Mouse (Mus musculus) NIH3T3 (cell line): Measurements from ENCODE around the gene Wdr72.

ENCODE experiments used
- DNase-seq: peaks from one replicate; pipeline ENCODE4 v3.0.0-alpha.2; 2012; ENCODE audit warnings: low read depth

Gene Wdr72

DNA sequence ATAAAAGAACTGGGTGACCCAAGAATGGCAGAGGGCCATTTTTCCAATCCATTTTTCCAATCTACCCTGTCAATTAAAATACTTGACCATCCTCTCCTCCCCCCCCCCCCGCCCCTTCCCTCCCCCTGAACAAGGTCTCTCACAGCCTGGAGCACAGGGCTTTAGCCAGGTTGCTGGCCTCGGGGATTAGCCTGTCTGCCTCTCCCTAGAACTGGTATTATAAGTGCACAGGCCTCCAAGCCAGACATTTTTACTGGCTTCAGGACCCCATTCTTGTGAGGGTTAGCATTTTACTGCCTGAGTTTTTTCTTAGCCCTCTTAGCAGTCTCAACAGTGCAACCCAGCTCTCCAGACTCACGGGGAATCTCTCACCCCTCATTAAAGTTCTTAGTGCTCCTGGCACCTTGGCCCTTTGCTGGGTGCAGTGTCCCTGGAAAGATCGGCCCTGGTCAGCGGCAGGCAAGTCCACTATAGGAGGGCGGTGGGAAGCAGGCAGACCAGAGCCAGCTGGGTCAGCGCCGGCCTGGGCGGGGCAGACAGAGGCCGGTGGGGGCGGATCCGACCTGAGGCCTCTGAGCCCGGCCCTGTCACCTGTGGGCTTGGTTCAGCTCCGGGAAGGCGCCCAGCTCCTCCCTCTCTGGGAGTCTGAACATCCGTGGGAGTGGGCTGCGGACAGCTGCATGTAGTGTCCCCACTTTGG lies at the start of gene Wdr72:
TSS of gene Wdr72 (plus strand) at position 596 of the 700 bp plus-strand sequence.
- DNase-seq: no peak

- DNase-seq: peak; percentile 36
Observed at GRCm38 (mm10) chr9:74066278-74066677, 43.9 kb upstream of the Wdr72 start.

- no peak for DNase-seq
Observed at GRCm38 (mm10) chr9:74066766-74067165, 43.4 kb upstream of the Wdr72 start.

GRCm38 (mm10) chr9:74075958-74076357 lies 34.2 kb upstream of the Wdr72 start:
- no peak for DNase-seq

DNA sequence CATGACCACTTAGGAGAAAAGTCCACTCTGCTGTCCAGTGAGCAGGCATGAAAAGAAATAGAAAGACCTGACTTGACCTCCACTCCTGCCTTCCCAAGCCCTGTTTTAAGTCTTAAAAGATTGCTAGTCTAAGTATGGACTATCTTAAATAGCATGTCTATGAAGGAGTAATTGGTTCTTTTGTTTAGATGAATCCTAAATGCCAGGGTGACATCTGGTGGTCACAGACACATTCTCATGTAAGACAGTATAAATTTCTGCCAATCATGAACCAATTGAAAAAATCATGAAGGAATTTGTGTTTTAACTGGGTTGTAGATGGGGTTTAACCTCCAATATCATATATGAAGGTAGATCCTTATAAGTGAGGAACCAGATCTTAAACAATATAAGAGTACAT lies 31.7 kb upstream of the Wdr72 start:
- DNase-seq: peak; percentile 10

DNA sequence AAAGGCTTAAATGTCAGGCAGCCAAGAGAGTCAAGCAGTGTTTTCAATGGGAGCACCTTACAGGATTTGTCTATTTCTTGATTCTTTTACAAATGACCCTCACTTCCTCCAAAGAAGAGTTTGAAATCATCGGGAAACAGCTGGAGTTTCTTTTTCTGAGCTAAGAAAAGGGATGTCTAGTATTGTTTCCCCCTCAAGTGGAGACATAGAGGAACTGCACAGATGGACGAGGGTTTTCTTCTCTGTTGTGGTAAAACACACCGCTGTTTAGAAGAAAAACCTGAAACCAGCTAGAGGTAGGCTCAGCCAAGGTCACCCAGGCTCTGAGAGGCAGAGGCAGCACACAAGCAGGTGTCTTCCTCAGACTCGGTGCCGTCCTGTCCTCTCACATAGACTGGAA lies 29.9 kb upstream of the Wdr72 start:
- DNase-seq: peak; percentile 40

DNA sequence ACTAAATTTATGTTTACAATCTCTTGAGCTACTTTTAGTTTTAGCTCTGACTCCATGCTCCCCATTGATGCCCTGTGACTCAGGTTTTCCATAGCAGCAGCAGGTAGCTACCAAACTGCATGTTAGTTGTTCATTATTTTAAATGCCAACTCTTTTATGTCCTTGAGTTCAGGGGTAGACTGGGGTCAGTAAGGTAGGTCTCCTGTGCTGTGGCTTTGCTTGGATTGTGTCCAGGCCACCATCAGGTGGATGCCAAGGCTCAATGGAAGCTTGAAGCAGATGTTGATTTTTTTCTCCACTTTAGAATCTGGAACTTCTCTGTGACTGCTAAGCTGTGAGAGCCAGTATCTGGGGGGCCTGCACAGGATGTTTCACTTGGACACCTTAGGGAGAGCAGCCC lies 8.6 kb upstream of the Wdr72 start:
- DNase-seq: no peak

GRCm38 (mm10) chr9:74102615-74103014 lies 7.5 kb upstream of the Wdr72 start:
- no peak for DNase-seq

GRCm38 (mm10) chr9:74110461-74110816 lies 283 bp downstream of the Wdr72 start:
- DNase-seq: no peak

DNA sequence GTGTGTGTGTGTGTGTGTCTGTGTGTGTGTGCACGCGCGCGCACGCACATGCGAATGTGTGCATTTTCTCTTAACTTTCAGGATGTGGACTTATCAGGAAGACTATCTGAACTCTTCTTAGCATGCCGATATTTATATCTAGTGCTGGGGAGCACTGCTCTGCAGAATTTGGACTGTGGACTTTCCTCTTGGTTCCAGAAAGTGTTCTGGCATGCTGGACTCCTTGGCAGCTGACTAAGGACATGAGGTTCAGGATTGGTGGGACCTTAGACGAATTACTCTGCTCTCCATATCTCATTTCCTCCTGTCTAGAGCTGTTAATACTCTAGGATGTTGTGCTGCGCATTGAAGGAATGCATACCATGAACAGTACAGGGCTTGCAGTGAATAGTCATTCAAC lies 2.4 kb downstream of the Wdr72 start:
- DNase-seq: no peak

DNA sequence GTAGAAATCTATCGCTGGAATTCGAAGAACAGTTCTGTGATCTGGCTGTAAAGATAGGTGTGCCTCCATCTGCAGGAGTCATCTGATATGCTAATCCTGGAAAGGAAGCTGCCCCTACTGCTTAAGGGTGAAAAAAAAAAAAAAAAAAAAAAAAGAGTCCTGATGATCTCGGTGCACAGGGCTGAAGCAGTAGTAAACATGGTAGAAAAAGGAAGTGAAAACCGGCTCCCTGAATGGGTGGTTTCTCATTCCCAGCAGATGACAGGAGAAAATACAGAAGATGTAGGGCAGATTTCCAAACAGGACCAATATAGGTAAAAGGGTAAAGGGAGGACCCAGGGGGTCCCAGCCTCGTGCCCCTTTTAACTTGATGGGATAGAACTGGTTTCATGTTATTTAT lies 16.1 kb downstream of the Wdr72 start:
- DNase-seq: no peak

GRCm38 (mm10) chr9:74134010-74134409 lies 23.9 kb downstream of the Wdr72 start:
- DNase-seq: peak; percentile 12

DNA sequence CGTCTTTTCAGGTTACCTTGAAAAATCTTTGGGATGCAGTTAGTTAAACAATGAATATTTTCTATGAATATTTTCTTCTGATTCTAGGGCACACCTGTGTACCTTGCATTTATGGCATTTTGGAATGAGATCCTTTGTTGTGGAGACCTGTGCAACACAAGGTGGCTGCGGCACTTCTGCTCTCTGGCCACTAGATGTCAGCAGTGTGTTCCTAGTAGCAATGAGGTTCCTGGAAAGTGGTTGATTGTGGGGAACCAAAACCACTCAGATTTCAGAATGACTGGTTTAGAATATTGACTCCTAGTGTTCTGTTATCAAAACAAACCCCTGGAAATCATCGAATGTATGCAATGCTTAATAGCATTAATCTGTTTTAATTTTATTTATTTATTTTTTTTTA lies 31.7 kb downstream of the Wdr72 start:
- DNase-seq: peak; percentile 72

DNA sequence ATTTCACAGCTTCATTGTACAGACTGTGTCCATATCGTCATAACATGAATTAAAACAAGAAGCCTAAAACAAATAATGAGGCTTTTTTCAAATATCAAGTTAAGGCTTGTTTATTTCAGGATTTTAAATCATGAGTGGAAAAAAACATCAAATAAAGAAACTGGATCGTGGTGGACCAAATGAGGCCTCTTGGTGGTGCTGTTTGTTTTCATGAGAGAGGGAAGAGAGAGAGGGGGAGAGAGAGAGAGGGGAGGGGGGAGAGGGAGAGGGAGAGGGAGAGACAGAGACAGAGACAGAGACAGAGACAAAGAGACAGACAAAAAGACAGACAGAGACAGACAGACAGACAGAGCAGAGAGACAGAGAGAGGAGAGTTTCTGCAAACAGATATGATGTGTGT lies 32.5 kb downstream of the Wdr72 start:
- DNase-seq: no peak

GRCm38 (mm10) chr9:74145203-74145602 lies 35.0 kb downstream of the Wdr72 start:
- no peak for DNase-seq

GRCm38 (mm10) chr9:74148306-74148705 lies 38.1 kb downstream of the Wdr72 start:
- DNase-seq: no peak

DNA sequence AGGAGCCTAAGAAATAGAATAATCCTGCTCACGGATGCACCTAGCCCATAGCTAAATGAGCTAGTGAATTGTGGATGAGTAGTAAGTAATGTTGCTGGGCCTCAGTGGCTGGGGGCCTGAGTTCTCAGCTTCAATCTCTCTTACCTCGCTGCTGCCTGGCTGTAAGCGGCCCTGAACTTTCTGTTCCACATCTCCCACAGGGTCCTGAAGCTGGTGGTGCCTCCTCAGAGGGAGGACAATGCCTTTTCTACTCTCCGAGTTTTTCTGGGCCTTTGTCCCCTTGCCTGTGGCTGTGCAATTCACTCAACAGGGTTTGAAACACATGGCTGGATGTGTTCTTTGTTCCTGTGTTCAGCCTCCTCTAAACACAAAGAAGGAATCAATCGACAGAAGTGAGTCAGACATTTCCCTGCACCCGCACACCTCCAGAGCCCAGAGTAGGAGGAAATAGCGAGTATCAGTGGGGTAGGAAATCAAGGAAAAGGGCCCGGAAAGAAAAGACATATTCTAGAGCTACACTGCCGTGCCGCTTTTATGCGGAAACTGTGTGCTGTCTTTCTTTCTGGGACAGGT lies 50.3 kb downstream of the Wdr72 start:
- no peak for DNase-seq

DNA sequence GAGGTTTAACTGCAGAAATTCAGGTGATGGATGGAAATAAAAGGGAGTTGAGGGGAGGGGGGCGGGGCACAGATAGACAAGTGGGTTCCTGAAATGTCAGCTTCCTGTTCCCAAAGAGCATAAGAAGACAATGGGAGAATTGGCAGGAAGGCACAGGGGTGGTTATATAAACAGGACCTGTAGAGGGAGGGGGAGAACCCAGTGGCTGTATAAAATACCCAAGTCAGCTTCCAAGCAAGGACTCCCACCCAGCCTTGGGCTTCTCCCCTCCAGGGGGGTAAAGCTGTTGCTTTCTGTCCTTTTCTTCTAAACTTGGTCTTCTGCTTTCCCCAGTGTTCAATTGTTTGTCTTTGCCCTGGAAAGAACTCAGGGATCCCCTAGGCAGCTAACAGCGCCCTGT lies 55.5 kb downstream of the Wdr72 start:
- DNase-seq: no peak

DNA sequence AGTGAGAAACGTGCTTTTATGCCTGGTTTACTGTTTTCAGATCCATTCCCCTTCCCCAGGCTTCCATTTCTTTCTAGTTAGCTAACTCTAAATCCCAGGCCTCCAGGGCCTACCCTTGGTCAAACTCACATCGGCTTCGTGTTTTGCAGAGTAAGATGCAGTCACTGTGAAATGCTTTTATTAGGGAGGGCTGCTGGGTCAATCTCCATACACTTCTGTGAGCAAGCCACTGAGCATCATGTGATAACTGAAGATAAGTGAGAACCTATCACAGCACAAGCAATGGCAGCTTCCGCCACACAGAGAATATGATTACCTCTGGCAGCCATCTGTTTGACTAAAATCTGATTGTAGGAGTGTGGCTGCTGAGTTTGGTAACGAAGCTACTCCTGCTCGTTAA lies 59.7 kb downstream of the Wdr72 start:
- DNase-seq: no peak

GRCm38 (mm10) chr9:74186748-74187400 lies 76.7 kb downstream of the Wdr72 start:
- DNase-seq: no peak

DNA sequence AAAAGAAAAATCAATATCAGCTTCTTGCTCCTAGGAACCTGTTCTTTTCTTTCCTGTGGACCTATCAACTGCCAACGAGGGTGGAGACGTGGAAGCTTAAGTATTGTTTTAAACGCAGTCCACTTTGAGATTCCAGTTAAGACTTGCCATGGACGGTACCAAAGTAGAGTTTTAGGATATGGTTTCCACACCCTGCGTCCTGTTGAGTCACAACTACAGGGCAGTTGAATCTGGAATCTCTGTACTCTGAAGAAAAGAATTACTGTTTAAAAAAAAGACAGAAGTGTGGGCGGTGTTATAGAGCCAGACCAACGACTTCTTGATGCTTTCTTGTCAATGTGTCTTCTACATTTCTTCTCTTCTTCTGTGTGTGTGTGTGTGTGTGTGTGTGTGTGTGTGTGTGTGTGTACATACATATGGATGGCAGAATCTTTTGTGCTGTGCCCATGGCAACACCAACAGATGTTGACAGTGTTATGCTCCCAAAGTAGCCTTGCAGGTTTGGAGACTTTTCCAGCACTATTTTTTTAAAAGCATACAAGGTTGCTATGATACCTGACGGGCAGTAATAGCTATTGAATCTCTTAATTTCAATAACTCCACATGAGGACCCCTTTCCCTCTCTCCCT lies 77.4 kb downstream of the Wdr72 start:
- DNase-seq: no peak

DNA sequence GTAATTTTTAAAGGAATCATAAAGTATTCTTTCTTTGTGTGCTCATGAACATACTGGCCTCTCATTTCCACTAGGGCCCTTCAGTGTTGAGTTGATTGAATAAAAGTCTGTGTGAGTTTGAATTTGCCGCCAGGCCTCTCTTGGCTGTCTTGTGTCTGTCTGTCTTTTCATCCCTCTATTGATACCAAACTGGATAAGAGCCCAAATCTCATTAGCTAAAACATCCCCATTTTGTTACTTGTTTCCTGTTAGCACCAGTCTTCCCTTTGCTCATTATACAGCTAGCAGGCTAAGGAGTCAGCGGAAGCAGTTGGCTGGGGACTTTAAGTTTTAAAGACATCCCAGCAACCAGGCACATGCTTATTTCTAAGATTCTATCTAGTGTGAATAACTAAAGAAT lies 84.7 kb downstream of the Wdr72 start:
- DNase-seq: no peak

DNA sequence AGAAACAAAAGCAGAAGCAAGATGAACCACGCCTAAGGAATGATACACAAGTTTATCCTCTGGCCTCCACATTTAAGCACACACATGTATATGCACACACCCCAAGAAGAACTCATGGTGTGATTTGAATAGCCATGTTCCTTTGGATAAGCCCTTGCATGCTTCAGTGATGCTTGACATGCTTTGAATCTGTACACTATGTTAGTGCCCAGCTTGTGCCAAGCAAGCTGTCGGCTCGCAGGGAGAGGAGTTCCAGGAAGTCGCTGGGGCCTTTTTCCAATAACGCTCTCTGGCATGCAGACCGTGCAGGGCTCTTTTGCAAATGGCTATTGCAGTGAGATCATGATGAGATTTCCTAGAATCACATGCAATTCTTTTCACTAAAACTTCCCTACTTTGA lies 118.1 kb downstream of the Wdr72 start:
- no peak for DNase-seq
